Mouse (Mus musculus) MEL (cell line): Measurements from ENCODE around the gene Sephs2.

ENCODE experiments used
- BHLHE40 ChIP-seq: IDR thresholded peaks from 2 replicates; pipeline ENCODE4 v1.6.1; 2012; ENCODE audit warnings: low read depth, mild to moderate bottlenecking, inconsistent platforms, low read length, improper control_type of control experiment, borderline replicate concordance
- CHD1 ChIP-seq: IDR thresholded peaks from 2 replicates; pipeline ENCODE4 v1.6.1; 2012; ENCODE audit warnings: low read depth, mild to moderate bottlenecking, inconsistent platforms, low read length, improper control_type of control experiment
- CHD2 ChIP-seq: IDR thresholded peaks from 2 replicates; pipeline ENCODE4 v1.6.1; 2011; ENCODE audit warnings: low read length, improper control_type of control experiment
- CTCF ChIP-seq, 3 experiments: IDR thresholded peaks in 2 of 3; conservative IDR thresholded peaks in 1 of 3; 2 replicates each; pipeline ENCODE4 v1.5.1; 2011 to 2012; ENCODE audit warnings: low read length in 3 of 3, low read depth in 2 of 3, mild to moderate bottlenecking in 2 of 3, improper control_type of control experiment in 1 of 3, inconsistent platforms in 1 of 3, mixed read lengths in 1 of 3, moderate library complexity in 1 of 3; ENCODE audit not compliant: control insufficient read depth in 1 of 3, insufficient read depth in 1 of 3, poor library complexity in 1 of 3, severe bottlenecking in 1 of 3
- EP300 ChIP-seq, 2 experiments: IDR thresholded peaks; 2 replicates each; pipeline ENCODE4 v1.6.1; 2011; ENCODE audit warnings: improper control_type of control experiment in 2 of 2, low read length in 2 of 2, low read depth in 1 of 2, mild to moderate bottlenecking in 1 of 2
- GATA1 ChIP-seq: IDR thresholded peaks from 2 replicates; pipeline ENCODE4 v1.6.1; 2011; ENCODE audit warnings: low read depth, low read length, improper control_type of control experiment
- HCFC1 ChIP-seq: IDR thresholded peaks from 2 replicates; pipeline ENCODE4 v1.6.1; 2012; ENCODE audit warnings: low read depth, mild to moderate bottlenecking, inconsistent platforms, low read length, improper control_type of control experiment, moderate library complexity
- KAT2A ChIP-seq: conservative IDR thresholded peaks from 2 replicates; pipeline ENCODE4 v1.6.1; 2012; ENCODE audit warnings: low read depth, low read length, improper control_type of control experiment, inconsistent platforms
- MAX ChIP-seq: IDR thresholded peaks from 2 replicates; pipeline ENCODE4 v1.6.1; 2011; ENCODE audit warnings: low read length, improper control_type of control experiment
- POLR2A ChIP-seq, 2 experiments: IDR thresholded peaks; 2 replicates each; pipeline ENCODE4 v1.6.1; 2011 to 2012; ENCODE audit warnings: low read length in 2 of 2, mild to moderate bottlenecking in 2 of 2, control low read depth in 1 of 2, improper control_type of control experiment in 1 of 2, low read depth in 1 of 2, moderate library complexity in 1 of 2; ENCODE audit not compliant: control insufficient read depth in 1 of 2, insufficient read depth in 1 of 2, poor library complexity in 1 of 2
- POLR2AphosphoS5 ChIP-seq: IDR thresholded peaks from 2 replicates; pipeline ENCODE4 v1.6.1; 2012; ENCODE audit warnings: low read depth, borderline replicate concordance, mild to moderate bottlenecking, inconsistent platforms, low read length, moderate library complexity, mixed read lengths
- TBP ChIP-seq: IDR thresholded peaks from 2 replicates; pipeline ENCODE4 v1.8.0; 2011; ENCODE audit warnings: low read depth, low read length, improper control_type of control experiment
- USF2 ChIP-seq, 2 experiments: IDR thresholded peaks; 2 replicates each; pipeline ENCODE4 v1.6.1; 2011 to 2012; ENCODE audit warnings: improper control_type of control experiment in 2 of 2, low read length in 2 of 2, borderline replicate concordance in 1 of 2, inconsistent platforms in 1 of 2, low read depth in 1 of 2, mild to moderate bottlenecking in 1 of 2; ENCODE audit not compliant: insufficient read depth in 1 of 2

DNA sequence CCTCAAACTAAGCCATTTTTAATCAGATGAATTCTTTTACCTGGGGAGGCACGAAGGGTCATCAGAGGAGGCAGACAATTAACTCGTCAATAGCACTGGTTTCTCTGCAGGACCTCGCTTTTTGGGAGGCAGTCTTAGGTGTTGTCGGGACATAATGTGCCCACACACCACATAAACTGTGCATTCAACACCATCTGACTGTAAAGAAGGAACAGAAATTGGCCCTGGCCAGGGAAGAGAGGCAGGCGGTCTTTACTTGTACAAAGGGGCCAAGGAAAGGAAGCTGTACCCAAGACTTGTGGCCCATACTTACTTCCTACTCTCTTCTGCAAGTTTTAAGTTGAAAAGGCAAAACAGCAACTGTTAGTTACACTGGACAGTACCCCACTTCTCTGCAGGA, 17.3 kb downstream of the Sephs2 start:
- TF ChIP-seq BHLHE40 (no peak), CHD1 (no peak), EP300 (IDR thresholded peaks at IDR 0.05; ENCODE audit: low read depth in 1 of 2, low read length in 2 of 2) (no peak), HCFC1 (no peak), POLR2A (IDR thresholded peaks at IDR 0.05; ENCODE audit: control insufficient read depth in 1 of 2, insufficient read depth in 1 of 2, low read depth in 1 of 2, low read length in 2 of 2, poor library complexity in 1 of 2) (no peak), GATA1 (no peak), CHD2 (no peak), CTCF (IDR thresholded peaks at IDR 0.05 in 2 of 3, conservative IDR thresholded peaks at IDR 0.05 in 1 of 3; ENCODE audit: control insufficient read depth in 1 of 3, insufficient read depth in 1 of 3, low read depth in 2 of 3, low read length in 3 of 3, poor library complexity in 1 of 3, severe bottlenecking in 1 of 3) (no peak), USF2 (IDR thresholded peaks at IDR 0.05; ENCODE audit: borderline replicate concordance in 1 of 2, insufficient read depth in 1 of 2, low read depth in 1 of 2, low read length in 2 of 2) (no peak), TBP (no peak), POLR2AphosphoS5 (no peak), KAT2A (no peak), MAX (no peak)
